Mouse (Mus musculus): Measurements from ENCODE around the gene Stpg1.

Gene Stpg1

DNA sequence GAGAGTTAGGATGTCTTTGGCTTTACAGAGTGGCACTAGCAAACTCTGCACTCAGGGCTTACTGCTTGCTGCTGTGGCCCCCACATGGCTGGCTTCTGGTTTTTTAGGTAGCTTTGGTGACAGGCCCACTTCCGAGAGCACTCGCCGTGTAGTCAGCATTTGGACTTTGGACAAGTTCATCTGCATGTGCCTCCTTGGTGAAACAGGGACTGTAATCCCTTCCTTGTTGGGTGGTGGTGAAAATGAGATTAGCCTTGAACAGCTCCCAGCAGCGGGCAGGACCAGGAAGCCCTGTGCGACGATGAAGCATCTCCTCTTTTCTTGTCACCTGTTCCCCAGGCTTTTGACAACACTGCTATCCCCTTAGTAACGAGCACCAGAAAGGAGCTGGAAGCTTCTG is 19.3 kb downstream of the Stpg1 start:
- no peak for DNase-seq (ENCODE audit: low read depth)

DNA sequence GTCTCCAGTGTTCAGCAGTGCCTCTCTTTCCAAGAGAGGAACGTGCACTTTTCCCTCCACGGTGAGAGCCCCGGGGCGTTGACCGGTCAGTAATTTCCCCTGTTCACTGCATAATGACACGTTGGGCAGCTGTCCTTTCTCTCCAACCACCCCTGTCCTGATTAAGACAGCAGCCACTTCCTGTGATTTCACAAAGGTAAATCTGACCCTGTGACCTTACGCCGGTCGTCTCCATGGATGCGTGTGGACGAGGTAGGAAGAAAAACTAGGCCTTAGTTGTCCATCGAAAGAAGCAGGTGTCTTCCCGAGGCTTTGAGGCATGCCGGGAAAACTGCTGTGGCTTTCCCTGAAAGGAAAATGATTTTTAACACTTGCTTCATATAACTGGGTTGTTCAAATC is 20.3 kb downstream of the Stpg1 start:
- no peak for DNase-seq (ENCODE audit: low read depth)

DNA sequence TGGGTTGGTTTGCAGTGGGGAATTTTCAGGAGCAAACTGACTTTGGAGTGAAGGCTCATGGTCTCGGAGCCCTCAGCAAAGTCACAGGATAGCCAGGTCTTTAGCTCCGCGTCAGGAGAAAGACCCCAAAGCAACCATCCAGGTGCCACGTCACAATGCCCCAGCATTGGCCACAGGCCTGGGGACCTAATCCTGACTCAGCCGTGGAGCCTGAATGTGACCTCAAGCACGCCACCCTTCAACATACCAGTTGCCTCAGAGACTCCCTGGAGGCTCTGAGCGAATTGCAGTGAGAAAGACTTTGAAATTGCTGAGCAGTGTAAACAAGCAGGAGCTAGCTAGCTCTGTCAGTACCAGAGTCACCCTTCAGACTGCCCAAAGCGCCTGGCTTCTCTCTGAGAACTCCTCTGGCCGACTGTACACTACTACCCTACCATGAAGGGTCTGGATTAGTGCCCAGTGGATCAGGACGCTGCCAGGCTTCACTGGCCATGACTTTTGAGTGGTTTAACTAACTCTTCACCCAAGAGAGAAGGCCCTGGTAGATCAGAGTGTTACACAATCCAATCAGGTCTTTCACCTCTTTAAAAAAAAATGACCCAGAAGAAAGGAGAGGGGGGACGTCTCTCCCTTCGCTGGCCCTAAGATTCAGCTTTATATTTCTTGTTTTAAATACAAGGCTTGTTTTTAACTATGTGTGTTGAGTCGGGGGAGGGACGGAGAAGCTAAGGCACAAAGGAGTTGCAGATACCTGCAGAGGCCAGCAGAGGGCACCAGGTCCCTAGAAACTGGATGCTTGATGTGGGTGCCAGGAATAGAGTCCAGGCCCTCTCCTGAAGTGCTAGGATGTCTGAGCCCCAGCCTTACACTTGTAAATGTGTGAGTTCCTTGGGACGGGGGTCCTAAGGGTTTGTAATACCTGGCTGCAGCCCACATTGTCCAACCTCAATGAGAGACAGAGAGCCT is 22.0 kb downstream of the Stpg1 start:
- DNase-seq (ENCODE audit: low read depth), result no peak

DNA sequence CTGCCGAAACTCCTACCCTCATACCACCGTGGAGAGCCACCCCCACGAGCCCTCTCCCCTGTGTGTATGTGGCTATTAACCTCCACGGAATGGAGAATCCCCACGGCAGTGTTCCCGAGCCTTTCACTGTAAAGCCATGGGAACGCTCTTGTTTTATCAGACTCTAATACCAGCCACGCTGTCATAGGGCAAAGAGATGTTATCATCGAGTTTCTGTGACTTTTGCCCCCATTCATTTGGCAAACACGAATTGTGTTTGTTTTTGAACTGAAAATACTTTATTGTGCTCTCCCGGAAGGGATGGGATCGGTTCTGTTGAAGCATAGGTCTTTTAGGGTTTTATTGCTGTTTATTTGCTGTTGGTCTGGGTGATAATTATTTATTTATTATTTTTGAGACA is 23.5 kb downstream of the Stpg1 start:
- no peak for DNase-seq (ENCODE audit: low read depth)

DNA sequence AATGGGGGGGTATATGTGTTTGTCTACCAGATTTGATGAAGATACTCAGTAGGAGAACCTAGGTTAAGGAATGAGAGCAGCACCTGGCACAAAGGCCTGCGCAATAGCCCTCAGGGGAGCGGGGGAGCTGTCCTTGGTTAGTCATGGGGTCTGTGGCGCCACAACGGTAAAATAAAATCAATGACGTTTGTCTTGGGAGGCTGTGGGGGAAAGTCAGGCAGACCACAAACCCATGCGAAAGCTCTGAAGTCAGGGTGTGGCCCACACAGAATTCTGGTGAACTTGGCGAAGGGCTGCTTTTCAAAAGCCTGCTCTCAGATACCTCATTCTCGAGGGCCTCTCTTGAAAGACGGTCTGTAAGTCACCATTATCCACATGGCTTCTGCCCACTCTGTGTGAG is 25.8 kb downstream of the Stpg1 start:
- no peak for DNase-seq (ENCODE audit: low read depth)

DNA sequence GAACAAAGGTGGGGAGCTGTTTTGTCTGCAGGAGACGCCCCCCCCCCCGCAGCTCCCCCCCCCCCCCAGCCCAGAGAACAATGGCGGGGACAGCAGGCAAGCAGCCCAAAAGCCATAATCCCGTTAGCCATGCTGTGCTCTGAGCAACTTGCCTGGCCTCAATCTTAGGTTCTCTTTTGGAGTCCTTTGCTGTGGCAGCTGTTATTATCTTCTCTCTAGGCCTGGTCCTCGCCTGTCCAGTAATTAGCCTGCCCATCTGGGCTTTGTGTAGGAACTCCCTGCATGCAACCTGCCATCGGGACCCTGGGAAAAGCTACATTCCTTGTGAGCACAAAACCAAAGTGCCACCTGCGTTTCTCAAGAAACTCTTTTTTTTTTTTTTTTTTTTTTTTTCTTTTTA is 29.3 kb downstream of the Stpg1 start:
- DNase-seq (ENCODE audit: low read depth), result no peak

DNA sequence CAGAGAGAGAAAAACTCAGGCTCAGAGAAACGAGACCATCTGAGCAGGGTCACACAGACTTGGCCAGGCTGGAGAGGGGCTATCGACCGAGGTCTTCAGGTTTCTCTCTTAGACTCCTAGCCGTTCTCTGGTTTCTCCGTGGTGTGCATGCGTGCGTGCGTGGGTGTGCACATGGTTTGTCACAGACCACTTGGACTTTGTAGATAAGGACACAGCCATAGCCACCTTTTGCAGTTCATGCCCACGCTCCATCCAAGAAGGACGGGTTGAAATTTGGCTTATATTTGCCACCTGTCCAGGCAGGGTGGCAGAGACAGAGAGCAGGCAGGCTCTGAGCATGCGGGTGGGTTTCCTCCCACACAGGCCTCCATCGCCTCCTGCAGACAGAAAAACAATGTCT is 30.5 kb downstream of the Stpg1 start:
- DNase-seq (ENCODE audit: low read depth), result no peak

DNA sequence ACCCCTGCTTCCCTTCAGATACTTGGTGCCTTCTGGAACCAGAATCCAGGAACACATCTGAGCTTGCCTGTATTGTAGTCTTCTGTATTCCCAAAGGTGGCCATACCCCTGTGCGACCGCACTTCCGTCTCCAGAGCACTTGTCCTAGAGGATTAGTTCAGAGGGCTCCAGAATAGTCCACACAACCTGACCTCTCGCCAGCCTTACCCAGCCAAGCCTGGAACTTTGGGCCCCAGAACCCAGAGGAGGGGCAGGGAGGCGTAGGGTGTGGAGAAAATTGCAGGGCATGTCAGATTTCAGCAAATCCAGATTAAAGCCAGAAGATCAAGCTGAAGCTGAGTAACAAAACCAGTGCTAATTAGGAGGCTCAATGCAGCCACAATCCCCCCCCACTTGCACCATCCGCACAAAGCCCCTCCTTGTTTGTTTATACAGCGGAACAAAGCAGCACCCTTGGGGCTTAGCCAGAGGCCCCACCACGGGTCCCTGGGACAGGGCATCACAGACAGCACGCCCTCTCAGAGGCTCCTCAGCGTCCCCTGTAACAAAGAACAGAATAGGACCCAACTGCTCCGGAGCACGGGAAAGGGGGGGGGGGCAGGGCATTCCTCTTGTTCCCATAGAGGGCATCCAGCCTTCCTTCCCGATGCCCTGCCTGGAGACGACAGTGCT is 31.6 kb downstream of the Stpg1 start:
- DNase-seq (ENCODE audit: low read depth), result no peak

DNA sequence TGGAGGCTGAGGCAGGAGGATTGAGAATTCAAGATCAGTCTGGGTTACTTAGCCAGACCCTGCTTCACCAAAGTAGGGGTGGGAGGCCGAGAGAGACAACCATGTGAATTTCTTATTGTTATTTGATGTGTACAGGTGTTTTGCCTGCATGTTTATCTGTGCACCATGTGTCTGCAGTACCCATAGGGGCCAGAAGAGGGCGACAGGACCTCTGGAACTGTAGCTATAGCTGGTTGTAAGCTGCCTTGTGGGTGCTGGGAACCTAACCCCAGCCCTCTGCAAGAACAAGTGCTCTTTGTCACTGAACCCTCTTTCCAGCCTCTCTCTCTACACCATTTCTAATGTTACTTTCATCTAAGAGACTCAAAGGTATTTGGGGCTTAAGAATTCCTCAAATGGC is 35.7 kb downstream of the Stpg1 start:
- DNase-seq (ENCODE audit: low read depth), result no peak

DNA sequence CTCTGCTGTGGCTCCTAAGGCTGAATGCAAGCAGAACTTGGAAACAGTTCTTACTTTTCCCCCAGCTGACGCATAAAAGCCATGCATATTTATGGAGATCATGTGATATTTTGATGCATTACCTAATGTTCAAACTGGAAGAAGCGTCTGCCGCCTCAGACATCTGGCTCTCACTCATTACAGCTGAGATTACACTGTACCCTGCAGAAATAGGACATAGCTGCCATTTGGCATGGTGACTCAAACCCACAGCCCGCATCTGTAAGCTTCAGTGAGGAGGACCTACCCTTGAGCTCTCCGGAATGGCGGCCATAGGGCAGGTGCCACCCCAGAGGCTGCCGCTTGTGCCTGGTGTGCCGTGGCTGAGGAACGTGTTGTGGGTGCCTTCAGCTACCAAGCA is 36.6 kb downstream of the Stpg1 start:
- no peak for DNase-seq (ENCODE audit: low read depth)

DNA sequence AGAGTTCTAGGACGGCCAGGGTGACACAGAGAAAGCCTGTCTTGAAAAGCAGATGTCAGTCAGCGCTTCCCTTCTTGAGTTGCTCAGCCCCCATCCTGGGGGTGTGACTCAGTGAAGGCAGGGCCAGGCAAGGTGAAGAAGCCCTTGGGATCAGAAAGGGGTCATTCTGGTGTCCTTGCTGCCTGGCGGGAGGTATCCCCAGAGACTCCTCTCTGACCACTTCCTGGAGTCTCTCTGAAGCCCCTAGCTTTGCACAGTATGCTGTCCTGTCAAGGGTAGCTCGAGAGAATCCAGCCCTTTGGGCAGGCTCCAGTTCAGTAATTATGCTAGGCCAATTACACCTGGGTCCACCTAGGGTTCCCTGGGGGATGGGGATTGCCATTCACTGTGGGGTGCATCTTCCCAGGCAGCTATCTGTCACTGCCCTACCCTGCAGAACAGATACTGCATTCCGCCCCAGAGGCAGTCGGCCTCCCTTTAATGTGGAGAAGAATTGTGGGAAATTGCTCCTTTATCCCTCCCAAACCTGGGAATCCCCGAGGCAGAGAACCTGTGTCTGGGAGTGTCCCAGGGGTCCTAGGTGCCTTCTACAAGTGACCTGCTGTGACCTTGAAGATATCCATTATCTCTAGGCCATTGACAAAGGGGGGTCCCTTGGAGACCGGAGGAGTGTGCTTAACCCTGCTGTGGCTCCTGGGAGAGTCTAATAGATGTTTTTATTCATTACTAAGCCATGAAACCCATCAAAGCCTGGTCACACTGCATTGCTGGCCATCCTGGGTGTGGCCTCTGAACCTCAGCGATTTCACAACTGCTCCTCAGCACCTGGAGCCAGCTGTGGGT is 37.4 kb downstream of the Stpg1 start:
- DNase-seq (ENCODE audit: low read depth), result no peak

DNA sequence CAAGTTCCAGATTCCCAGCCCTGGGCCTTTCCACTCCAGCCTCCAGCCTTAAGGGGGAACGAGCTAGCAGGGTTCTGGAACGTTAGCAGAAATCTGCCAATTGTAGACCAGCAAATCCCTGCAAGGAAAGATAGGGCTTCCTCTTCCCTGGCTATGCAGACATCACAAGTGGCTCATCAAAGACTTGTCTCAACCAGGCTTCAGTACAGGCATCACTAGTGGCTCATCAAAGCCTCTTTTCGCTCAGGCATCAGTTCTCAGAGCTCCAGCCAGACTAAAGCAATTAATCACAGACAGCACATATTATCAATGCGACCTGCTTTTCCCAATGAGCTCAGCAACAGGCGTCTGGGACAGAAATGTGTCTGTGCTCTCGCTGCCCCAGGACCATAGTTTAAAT is 38.4 kb downstream of the Stpg1 start:
- DNase-seq (ENCODE audit: low read depth), result no peak

DNA sequence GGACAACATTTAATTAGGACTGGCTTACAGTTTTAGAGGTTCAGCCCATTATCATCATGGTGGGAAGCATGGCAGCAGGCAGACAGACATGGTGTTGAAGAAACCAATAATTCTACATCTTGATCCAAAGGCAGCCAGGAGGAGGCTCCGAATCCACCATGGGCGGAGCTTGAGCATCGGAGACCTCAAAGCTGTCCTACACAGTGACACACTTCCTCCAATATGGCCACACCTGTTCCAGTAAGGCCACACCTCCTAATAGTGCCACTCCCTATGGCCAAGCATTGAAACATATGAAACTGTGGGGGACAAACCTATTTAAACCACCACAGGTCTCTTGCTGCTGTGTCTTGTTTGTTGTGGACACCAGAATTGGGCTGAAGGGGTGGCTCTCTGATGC is 40.4 kb downstream of the Stpg1 start:
- DNase-seq (ENCODE audit: low read depth), result no peak

DNA sequence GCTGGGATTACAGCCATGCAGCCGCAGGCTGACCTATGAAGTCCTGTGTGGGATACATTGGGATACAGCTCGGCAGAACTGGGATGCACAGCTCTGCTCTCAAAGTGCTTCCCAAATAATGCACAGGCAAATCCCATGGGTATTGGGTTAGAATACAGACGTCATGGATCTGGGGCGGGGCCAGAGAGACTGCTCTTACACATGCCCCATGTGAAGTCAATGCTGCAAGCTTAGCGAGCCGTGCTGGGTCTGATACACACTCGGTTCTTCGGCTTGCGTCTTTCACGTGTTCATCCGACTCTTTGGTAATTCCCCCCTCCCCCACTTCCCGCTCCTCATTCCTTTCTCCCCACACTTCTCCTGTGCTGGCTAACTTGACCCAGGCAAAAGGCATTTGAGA is 44.5 kb downstream of the Stpg1 start:
- no peak for DNase-seq (ENCODE audit: low read depth)

DNA sequence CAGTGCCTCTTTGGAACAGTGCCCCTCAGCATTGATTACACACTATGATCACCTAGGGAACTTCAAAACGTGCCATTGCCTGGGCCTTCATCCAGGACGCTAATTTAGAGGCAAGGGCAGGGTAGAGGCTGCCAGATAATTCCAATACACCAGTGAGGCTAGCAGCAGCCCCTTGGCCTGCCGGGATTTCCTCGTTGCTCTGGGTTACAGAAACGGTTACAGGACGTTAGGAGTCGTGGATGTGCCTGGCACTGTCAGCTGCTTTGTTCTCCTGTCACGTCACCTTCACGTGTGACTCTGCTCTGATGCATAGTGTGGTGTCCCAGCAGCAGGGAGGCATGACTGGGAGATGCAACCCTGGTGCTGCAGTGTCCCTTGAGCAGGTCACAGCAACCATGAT is 45.5 kb downstream of the Stpg1 start:
- no peak for DNase-seq (ENCODE audit: low read depth)

DNA sequence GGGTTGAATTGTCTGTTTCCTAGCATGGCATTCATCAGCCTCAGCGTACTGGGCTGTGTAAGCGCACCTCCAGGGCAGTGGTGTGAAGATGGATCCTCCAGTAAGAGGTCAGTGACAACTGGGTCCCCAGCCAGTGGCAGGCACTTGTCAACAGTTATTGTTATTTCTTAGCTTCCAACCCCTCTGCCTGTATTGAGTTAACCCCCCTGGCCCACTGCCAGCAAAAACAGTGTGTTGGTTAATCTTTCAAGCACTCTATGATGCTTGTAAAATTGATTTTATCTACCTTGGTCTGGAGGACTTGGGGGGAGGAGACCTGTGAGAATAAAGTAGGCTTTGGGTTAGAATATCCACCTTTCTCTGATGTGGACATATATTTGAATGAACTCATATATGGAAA is 49.7 kb downstream of the Stpg1 start:
- DNase-seq (ENCODE audit: low read depth), result no peak

DNA sequence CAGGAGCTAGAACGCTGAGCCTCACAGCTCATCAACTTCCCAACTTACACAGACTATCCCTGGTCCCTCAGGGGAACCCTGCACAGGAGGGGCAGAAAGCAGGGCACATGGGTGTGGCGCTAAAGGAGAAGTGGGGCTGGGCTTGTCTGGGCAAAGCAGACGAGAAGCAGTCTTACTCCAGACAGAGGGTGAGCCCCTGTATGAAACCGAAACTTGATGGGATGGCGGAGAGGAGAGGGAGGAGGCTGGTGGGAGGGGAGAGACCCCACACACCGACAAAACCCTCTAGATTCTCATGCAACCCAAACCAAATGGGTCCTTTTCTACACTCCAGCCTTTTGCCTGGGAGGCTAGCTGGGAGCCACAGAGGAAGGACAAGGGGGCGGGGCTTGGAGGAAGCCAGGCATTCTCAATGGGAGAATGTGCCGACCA is 50.5 kb downstream of the Stpg1 start:
- no peak for DNase-seq (ENCODE audit: low read depth)

DNA sequence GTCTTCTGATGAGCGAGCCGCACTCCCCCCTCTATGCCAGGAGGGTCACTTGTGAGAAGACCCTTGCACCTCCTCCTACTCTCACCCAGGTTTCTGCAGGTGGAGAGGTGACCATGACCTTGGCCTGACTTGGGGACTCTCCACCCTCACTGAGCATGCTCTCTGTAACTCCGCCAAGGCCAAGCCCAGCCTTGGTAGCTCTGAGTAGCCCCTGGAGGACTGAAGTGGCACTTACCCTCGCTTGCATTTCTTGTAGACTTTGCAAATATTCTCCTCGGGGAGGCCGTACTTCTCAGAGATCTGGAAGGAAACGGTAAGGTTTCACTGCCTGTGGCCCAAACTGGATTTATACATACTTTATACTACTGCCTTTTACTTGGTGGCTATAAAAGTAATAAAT is 51.4 kb downstream of the Stpg1 start:
- DNase-seq (ENCODE audit: low read depth), result no peak

DNA sequence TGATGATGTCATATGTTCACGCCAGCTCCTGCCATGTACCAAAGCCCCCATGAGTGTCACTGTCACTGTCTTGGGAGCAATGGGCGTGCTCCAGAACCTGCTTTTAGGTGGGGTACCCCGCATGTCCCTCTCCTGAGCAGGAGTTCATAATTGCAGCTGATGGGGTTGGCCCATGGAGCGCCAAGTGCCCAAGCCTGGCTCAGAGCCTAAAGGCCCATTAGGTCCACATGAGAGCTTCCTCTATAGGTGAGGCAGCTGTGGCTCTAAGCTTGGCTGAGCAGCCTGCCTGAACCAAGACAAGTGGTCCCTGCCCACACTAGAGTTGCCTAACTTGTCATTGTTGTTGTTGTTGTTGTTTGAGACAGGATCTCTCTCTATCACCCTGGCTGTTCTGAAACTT is 52.2 kb downstream of the Stpg1 start:
- no peak for DNase-seq (ENCODE audit: low read depth)

DNA sequence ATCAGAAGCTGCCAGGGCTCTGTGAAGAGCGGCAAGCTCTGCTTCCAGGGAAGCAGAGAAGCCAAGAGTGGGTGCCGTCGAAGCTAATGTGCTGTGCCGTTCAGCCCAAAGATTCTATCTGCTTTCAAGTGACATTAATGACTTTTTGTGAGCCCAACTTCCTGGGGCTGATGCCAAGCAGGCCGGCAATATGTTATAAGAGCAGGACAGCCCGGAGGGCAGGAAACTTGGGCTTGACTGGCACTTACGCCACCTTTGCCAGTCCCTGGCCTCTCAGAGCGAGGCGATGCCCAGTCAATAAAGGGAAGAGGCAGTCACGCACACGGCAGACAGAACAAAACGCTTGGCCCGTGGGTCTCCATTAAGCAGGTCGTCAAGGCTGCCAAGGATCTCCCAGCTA is 53.0 kb downstream of the Stpg1 start:
- DNase-seq (ENCODE audit: low read depth), result no peak

DNA sequence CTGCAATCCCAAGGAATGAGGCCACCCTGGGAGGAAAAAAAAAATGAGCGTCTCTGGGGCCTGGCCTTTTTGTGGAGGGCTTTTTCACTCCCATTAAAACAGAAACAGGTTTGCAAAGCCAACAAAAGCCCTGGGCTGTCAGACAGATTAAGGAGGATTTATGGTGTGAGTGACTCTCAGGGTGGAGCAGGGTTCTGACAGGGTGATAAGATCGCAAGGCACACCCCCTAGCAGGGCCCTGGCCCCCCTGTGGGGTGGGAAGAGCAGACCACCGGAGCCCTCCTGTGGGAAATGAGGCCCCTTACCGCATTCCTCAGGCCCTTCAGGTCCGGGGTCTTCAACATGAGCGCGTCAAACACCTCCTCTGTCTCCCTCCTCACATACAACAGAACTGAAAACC is 53.5 kb downstream of the Stpg1 start:
- no peak for DNase-seq (ENCODE audit: low read depth)

DNA sequence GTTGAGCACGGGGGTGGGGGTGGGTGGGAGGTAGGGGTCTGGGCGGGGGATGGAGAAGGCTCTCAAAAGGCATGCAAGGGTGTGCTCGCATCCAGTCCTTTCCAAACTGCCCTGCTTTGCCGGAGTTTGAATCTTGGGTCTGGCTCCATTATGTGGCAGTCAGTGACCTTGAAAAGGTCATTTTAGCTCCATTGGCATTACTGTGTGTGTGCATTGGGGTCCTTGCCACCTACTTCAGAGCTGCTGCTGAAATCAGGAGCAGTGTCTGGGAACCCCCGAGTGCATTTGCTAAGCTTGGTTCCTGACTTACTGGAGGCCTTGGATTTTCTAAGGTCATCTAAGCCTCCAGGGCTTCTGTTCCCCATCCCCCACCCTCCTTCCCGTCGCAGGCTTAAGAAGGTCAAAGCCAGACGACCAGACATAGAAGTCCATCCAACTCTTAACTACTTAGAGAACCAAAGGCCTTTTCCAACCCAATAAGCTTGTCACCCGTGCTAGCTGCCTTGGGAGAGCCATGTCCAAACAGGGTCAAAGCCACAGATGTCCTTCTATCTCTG is 54.0 kb downstream of the Stpg1 start:
- no peak for DNase-seq (ENCODE audit: low read depth)
